Mouse (Mus musculus) hindbrain, embryonic 13.5 days (tissue): ENCODE data around the gene Mlf2. TPM values are rescaled to one million over a fixed set of nuclear protein-coding genes. Genes with fewer than 3 reads are reported as not detected.

Experiments used
- polyA plus RNA-seq: library from polyadenylated mRNA; unstranded; fragments of >200 nt; fragmentation: Nextera tagmentation; extraction: Ambion mirVana; gene quantifications from 2 replicates; pipeline ENCODE4 v1.2.1, GENCODE M21; 2015

Gene Mlf2
- polyA plus RNA-seq, 1 experiment from 2014 or later: 505 TPM

Other genes starting within 250 kb of the Mlf2 start
- gene Emg1, start 219.2 kb upstream of the Mlf2 start, polyA plus RNA-seq: 111 and 118 TPM in 2 replicates
- gene Phb2, start 219.1 kb upstream of the Mlf2 start, polyA plus RNA-seq: 254 and 257 TPM in 2 replicates
- 5.0 and 5.9 TPM in 2 replicates for gene Ptpn6, start 192.7 kb upstream of the Mlf2 start, polyA plus RNA-seq
- 670 and 677 TPM in 2 replicates for gene Grcc10, start 190.0 kb upstream of the Mlf2 start, polyA plus RNA-seq
- not detected in 2 replicates for gene Gm45234, start 175.4 kb upstream of the Mlf2 start, polyA plus RNA-seq
- gene Atn1, start 174.9 kb upstream of the Mlf2 start, polyA plus RNA-seq: 21.6 and 22.7 TPM in 2 replicates
- 53.2 and 58.7 TPM in 2 replicates for gene Eno2, start 161.7 kb upstream of the Mlf2 start, polyA plus RNA-seq
- gene Lrrc23, start 151.7 kb upstream of the Mlf2 start, polyA plus RNA-seq: 4.0 and 6.3 TPM in 2 replicates
- 7.8 and 8.4 TPM in 2 replicates for gene Spsb2, start 122.7 kb upstream of the Mlf2 start, polyA plus RNA-seq
- gene Tpi1, start 117.1 kb upstream of the Mlf2 start, polyA plus RNA-seq: 361 and 374 TPM in 2 replicates
- 189 and 200 TPM in 2 replicates for gene Usp5, start 101.9 kb upstream of the Mlf2 start, polyA plus RNA-seq
- gene Cdca3, start 101.8 kb upstream of the Mlf2 start, polyA plus RNA-seq: 42.6 and 51.2 TPM in 2 replicates
- gene Gnb3, start 91.1 kb upstream of the Mlf2 start, polyA plus RNA-seq: 0.78 and 1.3 TPM in 2 replicates
- gene P3h3, start 73.6 kb upstream of the Mlf2 start, polyA plus RNA-seq: 16.4 and 19.1 TPM in 2 replicates
- 21.3 and 22.5 TPM in 2 replicates for gene Gpr162, start 67.4 kb upstream of the Mlf2 start, polyA plus RNA-seq
- gene Cd4, start 43.2 kb upstream of the Mlf2 start, polyA plus RNA-seq: 0.14 and 0.19 TPM in 2 replicates
- gene Lag3, start 19.7 kb upstream of the Mlf2 start, polyA plus RNA-seq: 2.4 and 2.6 TPM in 2 replicates
- 744 and 801 TPM in 2 replicates for gene Ptms, start 11.3 kb upstream of the Mlf2 start, polyA plus RNA-seq
- 89.3 and 94.5 TPM in 2 replicates for gene Cops7a, start 34.2 kb downstream of the Mlf2 start, polyA plus RNA-seq
- gene Pianp, start 65.3 kb downstream of the Mlf2 start, polyA plus RNA-seq: 29.3 and 31.6 TPM in 2 replicates
- gene Zfp384, start 77.8 kb downstream of the Mlf2 start, polyA plus RNA-seq: 17.7 and 20.4 TPM in 2 replicates
- 168 and 175 TPM in 2 replicates for gene Ing4, start 108.4 kb downstream of the Mlf2 start, polyA plus RNA-seq
- 17.5 and 19.7 TPM in 2 replicates for gene Acrbp, start 118.3 kb downstream of the Mlf2 start, polyA plus RNA-seq
- gene Lpar5, start 136.5 kb downstream of the Mlf2 start, polyA plus RNA-seq: 0.55 and 0.65 TPM in 2 replicates
- 123 and 126 TPM in 2 replicates for gene Chd4, start 164.6 kb downstream of the Mlf2 start, polyA plus RNA-seq
- gene Nop2, start 200.5 kb downstream of the Mlf2 start, polyA plus RNA-seq: 47.9 and 48.6 TPM in 2 replicates
- 17.2 and 19.7 TPM in 2 replicates for gene Iffo1, start 213.9 kb downstream of the Mlf2 start, polyA plus RNA-seq
- 1,320 and 1,327 TPM in 2 replicates for gene Gapdh, start 235.1 kb downstream of the Mlf2 start, polyA plus RNA-seq